Mouse (Mus musculus) thymus, postnatal 25 days (tissue): ENCODE results near the gene Iqcm.
"Not testable (repeated sequence)": the region's sequence is repeated elsewhere in the genome, so short reads cannot be mapped to it uniquely, and the experiment has no call there.

ENCODE experiments used
- DNase-seq: peaks from one replicate; pipeline ENCODE4 v3.0.0; 2022

The Iqcm gene

DNA sequence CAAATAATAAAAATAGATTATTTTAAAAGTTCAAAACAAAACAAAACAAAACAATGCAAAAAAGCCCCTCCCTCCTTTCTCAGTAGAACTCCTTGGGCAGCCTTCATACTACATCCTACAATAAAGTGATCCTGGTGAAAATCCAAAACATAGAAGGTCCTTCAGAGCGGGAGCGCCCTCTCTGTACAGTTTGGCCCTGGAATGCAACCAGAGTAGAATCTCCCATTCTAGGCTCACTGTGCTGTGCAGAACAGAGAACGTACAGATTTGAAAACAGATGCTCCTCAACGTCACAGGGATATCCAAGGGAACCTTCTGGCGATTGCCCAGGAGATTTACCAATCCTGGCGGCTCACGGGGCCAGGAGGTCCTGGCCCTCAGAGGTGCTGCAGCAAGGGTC is at the start of gene Iqcm:
Gene Iqcm, plus strand, starts transcription at position 301 of the 400 bp plus-strand sequence.
- DNase-seq: no peak

DNA sequence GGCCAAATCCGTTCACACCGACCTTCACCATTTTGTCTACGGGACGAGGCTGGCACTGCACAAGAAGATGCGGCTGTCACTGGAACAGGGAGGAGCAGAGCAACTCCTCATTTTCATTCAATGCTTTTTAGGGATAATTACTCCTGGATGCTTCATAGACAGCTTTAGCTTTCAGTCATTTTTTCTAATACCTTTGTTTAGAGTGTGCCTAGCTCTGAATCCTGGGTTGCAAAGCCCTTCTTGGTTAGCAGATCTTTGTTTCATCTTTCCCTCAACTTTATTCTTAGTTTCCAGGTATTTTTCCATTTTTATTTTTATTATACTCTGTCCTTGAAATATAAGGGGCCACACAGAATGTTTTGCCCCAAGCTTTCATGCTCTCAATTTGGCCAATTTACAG is 42.0 kb upstream of the Iqcm start, which contains the start of gene Gm10358:
Gene Gm10358, minus strand, starts transcription at position 101 of the 400 bp plus-strand sequence.
- DNase-seq: no peak

DNA sequence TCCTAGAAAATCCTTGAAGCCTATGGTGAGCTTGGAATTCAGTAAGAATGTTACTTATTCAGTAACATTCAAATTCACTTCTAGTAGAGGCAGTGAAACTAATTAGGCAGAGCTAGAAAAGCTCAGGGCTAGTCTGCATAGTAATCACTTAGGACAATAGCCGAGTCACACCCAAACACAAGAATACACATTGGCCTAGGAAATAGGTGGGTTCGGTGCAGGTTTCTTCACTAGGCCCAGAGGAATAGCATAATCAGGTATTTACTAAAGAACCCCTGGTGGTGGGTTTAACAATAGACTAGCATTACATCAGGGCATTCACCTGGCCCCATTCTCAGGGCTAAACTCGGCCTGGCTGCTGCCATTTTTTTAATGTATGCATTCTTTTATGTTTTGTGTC is 32.8 kb upstream of the Iqcm start:
- DNase-seq: not testable (repeated sequence)

DNA sequence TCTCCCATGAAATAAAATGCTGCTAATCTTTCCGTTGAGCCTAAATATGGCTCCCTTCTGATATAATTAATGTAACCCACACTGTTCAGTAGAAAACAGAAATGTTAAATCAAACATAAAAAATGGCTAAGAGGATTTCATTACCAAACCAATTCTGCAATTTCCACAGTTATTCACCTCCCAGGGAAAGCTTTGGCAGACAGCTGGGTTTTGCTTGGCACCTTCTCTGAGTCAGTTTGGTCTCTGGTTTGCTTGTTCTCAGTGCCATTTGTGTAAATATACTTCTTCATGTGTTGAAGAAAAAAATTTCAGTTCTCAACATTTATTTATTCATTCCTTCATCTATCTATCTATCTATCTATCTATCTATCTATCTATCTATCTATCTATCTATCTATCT is 28.3 kb downstream of the Iqcm start:
- no peak for DNase-seq

DNA sequence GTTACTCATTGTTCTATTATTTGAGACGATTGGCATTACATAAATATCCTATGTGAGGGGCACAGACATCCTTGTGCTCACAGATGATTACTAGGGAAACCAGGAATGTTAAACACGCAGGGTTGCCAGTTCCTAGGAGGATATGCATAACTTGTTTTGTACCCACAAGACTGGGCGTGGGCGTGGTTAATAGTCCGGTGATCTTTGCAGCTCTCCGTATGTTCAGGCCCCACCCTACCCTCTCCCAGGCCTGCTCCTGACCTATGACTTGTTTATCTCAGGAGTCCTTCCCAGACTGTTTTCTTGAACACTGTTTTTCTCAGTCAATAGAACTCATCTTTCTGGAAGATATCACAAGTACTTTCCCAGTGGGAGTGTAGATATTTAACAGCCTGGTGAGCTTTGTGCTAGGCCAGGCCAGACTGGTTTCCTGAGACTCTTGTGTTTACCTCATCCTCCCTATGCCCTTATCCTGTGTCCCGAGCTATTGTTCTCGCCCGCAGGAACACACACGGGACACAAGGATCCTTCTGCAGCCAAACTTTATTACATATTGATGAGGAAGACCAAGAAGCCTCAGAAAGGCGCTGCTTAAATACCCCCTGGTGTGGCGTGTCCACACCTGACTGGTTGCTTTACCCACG is 40.7 kb downstream of the Iqcm start:
- DNase-seq: no peak

DNA sequence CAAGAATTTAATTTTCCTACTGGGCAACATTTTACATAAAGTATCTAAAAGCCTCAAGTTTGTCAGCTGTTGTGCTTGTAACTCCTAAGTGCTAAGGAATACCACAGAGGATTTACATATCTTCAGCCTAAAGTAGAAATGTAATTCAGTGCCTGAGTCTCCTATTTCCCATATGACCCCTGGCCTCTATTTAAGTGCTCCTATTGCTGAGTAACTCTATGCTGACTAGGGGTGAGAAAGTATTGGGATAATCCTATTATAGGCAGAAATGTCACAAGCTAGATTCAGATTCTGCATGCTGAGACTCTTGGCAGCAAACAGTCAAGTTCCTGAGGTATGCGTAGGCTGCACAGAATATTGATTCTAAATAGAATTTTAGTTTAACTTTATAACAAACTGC is 60.8 kb downstream of the Iqcm start:
- no peak for DNase-seq

DNA sequence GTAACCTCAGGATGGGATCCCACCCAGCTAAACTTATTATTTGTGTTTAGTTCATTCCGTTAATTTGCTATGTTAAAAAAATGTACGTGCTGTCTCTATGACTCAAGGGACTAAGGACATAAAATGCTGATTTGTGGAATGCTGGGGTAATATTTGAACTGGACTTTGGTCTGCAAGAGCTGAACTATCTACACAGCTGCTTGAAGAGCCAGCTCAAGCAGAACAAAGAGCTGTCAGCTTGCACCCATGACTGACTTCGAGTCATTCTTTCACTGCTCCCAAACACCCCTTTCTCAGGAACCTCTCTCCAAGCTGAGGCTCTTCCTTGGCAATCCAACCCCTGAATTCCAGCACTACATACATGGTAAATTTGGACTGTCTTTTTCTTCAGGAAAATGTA is 65.3 kb downstream of the Iqcm start:
- DNase-seq: no peak

DNA sequence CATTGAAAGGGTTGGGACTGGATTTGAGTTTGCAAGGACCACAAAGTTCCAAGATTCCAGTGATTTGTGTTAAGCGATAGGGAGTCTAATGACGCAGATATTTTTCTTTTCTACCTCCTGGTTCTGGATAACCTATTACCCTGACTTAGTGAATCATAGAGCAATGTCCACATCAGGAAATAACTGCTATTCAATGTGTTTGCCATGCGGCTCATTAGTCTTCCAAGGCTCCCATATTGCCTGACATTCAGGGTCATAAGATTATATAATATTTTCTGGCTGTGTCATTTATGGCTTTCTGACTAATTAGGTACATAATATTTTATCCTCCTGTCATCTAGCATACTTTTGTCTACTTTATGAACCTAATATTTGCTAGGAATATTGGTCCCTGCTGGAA is 100.8 kb downstream of the Iqcm start:
- DNase-seq: no peak

DNA sequence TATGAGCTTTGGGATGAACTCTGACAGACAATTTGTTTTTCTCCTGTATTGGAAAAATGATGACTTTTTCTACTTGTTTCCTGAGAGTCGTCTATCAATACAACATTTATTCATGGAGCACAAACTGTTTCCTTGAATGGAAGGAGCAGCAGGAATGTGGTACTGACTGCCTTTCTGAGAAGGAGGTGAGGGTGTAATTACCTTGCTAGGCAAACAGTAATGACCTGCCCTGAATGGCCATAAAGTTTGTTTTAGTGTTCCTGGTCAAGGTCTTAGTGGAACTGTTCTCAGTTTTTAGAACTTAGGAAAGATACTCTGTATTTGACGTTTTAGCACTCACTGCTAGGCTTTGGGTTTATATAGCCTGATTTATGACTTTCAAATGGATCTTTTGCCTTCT is 147.8 kb downstream of the Iqcm start:
- DNase-seq: no peak

DNA sequence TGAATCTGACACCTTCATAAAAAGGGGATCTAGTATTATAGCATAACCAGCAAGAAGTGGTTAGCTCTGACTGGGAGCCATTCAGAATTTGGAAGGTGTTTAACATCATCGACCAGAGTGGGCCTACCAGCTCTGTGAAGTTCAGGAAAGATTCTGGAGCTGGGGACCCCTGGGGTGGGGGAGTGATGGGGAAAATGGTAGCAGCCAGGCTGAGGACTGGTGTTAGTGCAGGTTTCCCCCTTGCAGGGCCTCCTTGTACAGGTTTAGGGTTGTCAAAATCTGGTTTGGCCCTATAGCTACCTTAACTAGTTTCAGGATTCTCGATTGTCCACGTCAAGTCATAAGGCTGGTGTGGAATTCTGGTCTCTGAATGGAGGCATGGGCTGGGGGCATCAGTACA is 194.5 kb downstream of the Iqcm start:
- DNase-seq: no peak

DNA sequence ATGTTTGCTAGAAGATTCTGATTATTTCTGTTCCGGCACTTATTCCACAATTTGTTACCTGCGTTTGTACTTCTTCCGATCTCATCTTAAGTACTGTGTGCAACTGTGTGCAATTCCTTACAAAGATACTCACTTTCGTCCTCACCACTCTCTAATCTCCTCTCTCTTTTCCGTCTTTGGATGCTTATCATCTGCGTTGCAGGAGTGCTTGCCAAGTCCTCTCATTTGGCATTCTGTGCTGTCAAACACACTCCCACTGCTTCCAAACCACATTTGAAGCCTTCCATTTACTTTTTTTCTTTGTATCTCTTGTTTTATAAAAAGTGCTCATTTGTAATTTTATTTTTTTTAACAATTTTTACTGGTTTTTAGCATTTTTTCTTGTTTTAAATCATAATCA is 210.8 kb downstream of the Iqcm start:
- no peak for DNase-seq

DNA sequence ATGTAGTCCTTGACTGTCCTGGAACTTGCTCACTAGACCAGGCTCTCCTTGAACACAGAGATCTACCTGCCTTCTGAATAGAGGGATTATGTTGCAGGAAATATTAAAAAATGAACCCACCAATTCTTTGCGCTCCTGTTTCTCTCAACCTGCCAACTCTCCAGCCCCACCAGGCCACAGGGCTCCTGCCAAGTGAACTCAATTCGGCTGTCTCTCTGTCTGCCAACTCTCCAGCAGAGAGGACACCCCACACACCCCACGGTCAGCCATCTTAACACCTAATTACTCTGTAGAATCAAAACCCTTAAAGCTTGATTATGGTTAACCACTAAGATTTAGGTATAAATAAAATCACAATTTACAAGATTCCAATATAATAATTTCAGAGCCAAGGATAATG is 298.1 kb downstream of the Iqcm start:
- DNase-seq: no peak

DNA sequence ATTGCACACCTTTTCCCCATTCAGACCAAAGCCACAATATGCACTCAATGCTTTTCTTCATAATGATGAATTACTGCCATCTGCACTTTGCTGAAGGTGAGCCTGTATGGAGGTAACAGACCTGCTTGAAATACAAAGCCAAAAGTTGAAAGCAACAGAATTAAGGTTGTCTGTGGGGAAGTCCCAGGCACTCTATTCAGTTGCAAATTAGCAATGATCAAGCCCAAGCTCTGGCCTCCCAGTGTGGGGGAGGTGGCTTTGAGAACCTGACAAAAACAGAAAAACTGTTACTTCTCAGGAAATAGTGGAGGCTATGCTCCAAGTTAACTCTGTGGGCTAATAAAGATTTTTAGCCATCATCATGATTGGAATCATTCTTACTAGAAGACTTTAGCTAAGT is 307.1 kb downstream of the Iqcm start:
- DNase-seq: no peak

DNA sequence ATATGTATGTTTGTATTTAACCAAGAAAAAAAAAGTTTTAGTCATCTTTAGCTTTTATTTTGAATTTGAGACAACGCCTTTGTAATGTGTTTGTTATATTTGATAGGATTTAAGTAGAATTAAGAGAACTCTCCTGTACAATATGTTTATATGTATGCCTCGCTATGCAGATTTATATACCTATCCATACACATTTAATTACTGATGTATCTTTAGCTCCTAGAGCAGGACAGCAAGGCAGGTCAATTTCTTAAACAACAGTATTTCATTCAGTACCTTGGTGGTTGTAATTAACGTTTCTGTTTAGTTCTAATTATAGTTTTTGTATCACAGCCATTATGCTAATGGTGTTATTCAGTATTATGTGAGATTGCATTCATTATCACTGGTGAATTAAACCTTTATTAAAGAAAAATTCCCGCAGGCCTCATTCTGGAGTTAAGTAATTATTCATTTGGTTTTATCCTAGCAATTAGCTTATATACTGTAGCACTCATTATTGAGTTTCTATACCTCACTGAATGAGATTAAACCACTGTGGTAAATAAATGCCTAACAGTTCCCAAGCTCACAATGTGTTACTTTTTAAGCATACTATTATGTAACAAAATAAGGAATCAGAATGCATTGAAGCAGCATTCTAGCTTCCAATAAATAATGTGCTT is 380.1 kb downstream of the Iqcm start:
- DNase-seq: no peak

DNA sequence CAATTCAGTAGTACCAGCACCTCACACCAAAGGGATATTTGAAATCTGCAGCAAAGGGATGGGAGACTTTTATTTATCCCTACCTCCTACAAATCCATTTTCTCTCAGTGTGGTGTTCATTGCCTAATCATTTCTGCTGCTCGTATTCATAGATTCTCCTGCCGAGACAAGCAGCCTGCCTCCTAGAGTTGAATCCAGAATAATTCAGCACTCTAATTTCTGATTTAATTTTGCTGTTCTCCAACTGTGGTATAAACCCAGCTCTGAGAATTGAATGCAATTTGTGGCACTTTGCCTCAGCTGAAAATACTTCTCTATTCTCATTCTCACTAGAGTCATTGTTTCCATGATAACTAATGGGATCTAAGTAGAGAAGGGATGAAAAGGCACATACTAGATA is 386.8 kb downstream of the Iqcm start:
- no peak for DNase-seq

DNA sequence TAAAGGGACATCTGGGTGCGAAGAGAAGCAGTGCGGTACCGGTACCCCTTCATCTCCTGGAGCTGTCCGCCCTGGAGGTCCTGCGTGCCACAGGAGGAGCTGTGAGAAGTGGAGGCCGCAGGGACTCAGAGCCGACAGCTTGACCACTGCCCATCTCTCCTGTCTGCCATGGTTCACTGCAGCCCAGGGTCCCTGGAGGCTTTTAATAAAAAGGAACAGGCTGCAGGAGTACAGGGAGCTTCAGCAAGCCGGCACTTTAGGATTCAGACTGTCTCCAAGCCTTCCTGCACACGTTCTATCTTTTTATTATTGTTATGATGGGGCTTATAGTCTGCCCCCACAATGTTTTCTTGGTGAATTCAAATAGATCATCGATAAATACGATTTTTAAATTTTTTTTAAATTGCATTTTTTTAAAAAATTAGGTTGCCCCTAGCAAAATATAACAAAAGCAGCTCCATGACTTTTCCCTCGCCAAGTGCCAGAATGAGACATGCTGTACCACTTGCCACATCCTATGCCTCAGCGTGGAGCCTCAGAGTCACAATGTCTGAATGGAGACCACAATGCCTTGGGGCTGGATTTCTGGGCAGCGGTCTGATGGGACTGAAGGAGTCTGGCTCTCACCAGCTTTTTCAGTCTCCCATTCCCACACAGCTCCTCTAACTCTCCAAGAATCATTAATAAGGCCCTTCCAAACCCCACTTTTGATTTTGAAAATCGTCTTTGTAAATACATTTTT is 469.3 kb downstream of the Iqcm start:
- no peak for DNase-seq

DNA sequence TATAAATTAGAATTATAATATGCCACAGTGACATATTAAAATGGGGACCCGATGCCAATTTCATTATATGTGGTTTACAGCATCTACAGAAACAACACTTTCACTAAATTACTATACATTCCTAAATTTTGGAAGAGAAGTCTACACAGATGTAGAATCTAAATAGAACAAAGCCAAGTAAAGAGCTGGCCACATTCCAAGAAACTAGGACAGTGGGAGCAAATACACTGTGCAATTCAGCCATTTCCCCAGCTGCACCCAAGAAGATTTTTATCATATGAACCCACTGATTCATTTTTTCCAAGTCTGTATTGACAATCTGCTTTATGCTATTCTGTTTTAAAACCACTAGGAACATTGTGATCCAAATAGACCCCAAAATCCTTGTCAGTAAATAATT is 500.7 kb downstream of the Iqcm start:
- no peak for DNase-seq

DNA sequence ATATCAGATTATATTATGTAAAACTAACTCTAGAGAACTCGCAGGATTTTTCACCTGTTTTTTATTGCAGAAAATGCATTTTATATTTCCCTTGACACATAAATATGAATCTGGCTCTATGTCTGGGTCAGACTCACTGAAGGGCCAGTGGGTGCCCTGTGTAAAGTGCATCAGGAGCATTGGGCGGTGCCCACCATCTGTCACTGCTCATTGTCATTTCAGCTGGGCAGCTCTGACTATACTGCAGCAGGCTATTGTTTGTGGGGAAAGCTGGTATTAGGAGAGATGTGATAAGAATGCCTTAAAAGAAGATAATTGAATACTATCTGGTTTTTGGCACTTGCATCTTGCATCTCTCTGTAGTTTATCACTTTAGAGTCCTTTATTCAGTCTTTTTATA is 507.5 kb downstream of the Iqcm start:
- no peak for DNase-seq

DNA sequence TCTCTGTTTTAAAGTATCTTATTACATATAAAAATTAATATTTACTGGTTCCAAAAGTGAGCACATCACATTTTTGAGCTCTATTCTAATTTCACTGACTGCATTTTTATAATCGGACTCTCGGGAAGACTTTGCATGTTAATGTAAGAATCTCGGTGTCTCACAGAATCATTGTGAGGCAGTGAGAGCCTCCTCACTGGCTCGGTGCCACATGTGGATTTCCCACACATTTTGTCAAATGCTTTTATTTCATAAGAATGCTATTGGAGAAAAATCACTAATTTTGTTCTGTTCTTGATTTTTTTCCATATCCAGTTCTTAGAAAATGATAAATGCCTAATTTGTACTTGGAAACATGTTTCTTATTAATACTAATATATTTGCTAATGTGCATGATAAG is 570.0 kb downstream of the Iqcm start:
- no peak for DNase-seq
